Mouse (Mus musculus) bone marrow macrophage, adult 2 months (primary cell): ENCODE data around the gene Hnf1a. TPM values are rescaled to one million over a fixed set of nuclear protein-coding genes. Genes with fewer than 3 reads are reported as not detected.
"Not testable (repeated sequence)": the region's sequence is repeated elsewhere in the genome, so short reads cannot be mapped to it uniquely, and the experiment has no call there.

Source experiments
- H3K27ac ChIP-seq: 2 replicates; pipeline ENCODE4 v1.5.1; 2012; ENCODE audit warnings: low read depth, low read length; ENCODE audit not compliant: insufficient read depth
- H3K4me1 ChIP-seq: 2 replicates; pipeline ENCODE4 v1.6.1; 2012; ENCODE audit warnings: low read length; ENCODE audit not compliant: control insufficient read depth, insufficient read depth
- H3K4me3 ChIP-seq: 2 replicates; pipeline ENCODE4 v1.5.1; 2012; ENCODE audit warnings: mild to moderate bottlenecking, low read length, moderate library complexity; ENCODE audit not compliant: insufficient read depth
- CTCF ChIP-seq: IDR thresholded peaks from 2 replicates; pipeline ENCODE4 v1.5.1; 2012; ENCODE audit warnings: low read depth, mild to moderate bottlenecking, low read length, moderate library complexity
- POLR2A ChIP-seq: IDR thresholded peaks from 2 replicates; pipeline ENCODE4 v1.6.1; 2012; ENCODE audit warnings: mild to moderate bottlenecking, low read depth, low read length, borderline replicate concordance
- polyA plus RNA-seq: library from polyadenylated mRNA; stranded (reverse); fragments of >200 nt; gene quantifications from 2 replicates; pipeline ENCODE4 v1.2.4, GENCODE M21; 2012; ENCODE audit not compliant: missing spikeins, insufficient read depth, insufficient read length

Hnf1a gene
- polyA plus RNA-seq, 1 experiment = not detected

DNA sequence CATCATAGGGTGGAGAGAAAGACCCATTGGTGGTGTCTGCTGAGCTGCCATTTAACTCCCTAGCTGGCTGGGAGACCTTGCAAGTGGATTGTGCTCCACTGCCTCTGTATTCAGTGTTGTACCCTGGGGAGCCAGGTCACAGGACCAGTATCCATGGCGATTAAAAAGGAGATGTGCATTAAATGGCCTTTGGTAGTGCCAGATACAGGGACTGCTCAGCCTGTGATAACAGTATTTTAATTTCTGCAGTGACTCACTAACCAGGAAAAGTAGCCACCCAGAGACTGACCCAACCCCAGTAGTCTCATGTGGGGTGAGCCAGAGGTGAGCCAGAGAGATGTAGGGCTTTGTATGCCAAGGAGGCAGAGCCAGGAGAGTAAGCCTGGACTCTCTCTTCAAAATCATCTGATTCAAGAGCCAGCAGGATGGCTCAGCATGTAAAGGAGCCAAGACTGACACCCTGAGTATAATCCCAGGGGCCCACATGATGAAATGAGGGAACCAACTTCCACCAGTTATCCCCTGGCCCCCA is 44.7 kb downstream of the Hnf1a start:
- Histone ChIP-seq H3K4me3 (no peak overlapping the region), H3K27ac (no peak overlapping the region), H3K4me1 (peaks cover 11% of the 10 kb centered on the region)
- TF ChIP-seq CTCF (no peak), POLR2A (no peak)

DNA sequence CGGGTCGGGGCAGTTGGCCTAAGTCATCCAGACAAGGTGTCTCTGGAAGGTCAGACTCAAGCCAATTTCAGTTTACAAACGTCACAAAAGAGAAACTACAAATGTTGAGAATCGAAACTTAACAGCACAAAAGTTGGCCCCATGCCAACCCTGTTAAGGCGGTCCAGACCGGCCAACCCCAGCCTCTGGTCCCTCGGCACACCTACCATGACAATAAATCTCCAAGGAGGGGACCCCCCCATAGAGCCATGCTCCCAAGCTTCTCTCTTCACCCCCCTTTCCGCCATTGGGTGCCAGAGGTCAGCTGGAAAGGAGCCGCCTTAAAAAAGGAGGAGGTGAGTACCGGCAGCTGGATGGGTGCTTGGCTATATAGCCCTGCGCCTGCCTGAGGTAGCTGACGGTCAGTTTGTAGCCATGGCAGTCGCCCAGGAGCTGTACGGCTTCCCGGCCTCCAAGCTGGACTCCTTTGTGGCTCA is 47.9 kb downstream of the Hnf1a start, which contains the start of gene Oasl1:
TSS of gene Oasl1 (plus strand) at position 243 of the 476 bp plus-strand sequence.
- H3K27ac ChIP-seq = peak within 1 kb of the TSS; percentile 43
- peaks cover 13% of the 10 kb centered on the region for H3K4me1 ChIP-seq
- TF ChIP-seq POLR2A = no peak
- TF ChIP-seq CTCF = no peak
- H3K4me3 ChIP-seq = peak within 1 kb of the TSS; percentile 31

DNA sequence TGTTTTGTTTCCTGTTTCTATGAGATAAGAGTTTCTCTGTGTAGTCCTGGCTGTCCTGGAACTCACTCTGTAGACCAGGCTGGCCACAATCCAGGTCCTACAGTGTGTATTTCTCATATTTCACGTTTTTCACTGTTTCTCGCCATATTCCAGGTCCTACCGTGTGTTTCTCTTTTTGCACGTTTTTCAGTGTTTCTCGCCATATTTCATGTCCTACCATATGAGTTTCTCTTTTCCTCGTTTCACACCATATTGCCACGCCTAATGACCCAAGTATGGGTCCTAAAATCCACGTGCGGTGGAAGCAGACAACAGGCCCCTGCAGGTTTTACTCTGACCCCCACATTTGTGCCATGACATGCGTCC is 48.5 kb downstream of the Hnf1a start:
- Histone ChIP-seq H3K27ac (peak overlapping the region; percentile 43), H3K4me3 (no peak overlapping the region), H3K4me1 (peaks cover 17% of the 10 kb centered on the region)
- TF ChIP-seq POLR2A (no peak), CTCF (no peak)

DNA sequence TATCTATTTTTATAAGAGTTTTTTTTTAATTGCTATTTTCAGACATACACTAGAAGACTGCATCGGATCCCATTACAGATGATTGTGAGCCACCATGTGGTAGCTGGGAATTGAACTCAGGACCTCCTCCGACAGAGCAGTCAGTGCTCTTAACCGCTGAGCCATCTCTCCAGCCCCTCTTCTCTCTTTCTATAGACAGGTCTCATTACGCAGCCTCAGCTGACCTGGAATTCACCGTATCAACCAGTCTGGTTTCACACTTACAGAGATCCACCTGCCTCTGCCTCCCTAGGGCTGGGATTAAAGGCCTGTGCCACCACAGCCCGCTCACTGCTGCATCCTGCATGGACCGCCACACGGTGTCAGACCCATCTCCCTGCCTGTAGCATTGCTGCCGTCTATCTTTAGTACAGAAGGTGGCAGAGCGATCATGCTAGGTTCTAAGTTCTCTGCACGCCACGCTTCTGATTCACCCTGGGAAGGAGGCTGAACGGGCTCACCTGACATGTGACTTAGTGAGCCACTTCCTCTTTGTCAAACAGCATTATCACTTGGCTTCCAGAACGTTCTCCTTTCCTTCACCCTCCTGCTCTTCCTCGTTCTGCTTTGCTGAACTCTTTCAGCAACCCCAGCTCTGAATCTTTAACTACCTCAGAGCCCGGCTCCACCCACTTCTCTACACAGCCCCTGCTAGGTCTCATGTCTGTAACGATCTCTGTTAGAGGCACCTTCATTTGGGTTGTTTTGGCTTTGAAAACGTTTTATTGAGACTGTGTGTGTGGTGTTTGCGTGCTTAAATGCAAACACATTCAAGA is 49.1 kb downstream of the Hnf1a start:
- TF ChIP-seq POLR2A (no peak), CTCF (no peak)
- peaks cover 22% of the 10 kb centered on the region for H3K4me1 ChIP-seq
- peak overlapping the region; percentile 43 for H3K27ac ChIP-seq
- H3K4me3 ChIP-seq = no peak overlapping the region

DNA sequence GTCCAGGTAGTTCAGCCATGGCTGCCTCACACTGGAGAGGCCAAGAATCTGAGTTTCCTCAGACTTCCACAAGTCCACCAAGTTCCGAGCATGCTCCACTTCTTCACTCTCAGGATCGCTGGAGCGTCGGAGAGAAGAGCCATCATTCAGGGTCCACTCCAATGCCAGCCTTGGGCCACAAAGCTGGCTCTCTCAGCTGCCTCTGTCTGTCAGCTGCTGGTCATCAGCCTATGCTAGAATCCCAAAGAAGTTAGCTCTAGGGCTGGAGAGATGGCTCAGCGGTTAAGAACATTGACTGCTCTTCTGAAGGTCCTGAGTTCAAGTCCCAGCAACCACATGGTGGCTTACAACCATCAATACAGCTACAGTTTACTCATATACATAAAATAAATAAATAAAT is 53.5 kb downstream of the Hnf1a start:
- not testable (repeated sequence) for H3K4me3 ChIP-seq, H3K27ac ChIP-seq
- H3K4me1 ChIP-seq = peaks cover 32% of the 10 kb centered on the region

DNA sequence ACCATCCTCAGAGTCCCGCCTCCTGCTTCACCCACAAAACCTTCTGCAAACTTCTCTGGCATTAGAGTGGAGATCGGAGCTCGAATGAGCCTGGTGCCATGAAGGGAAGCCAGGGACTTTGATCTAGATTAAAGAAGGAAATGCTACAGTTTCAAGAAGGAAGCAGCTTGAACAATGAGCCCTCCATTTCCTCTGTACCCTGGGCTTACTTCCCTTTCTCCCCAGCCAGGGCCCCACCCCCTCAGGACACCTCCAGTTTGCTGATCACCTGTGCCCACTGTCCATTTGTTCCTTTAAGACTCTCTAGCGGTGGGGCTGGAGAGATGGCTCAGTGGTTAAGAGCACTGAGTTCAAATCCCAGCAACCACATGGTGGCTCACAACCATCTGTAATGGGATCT is 54.1 kb downstream of the Hnf1a start:
- Histone ChIP-seq H3K4me3 (peak overlapping the region; percentile 2; the same call in 1 of the 2 replicates), H3K27ac (peak overlapping the region; percentile 73), H3K4me1 (peaks cover 28% of the 10 kb centered on the region)
- TF ChIP-seq POLR2A (no peak), CTCF (no peak)

DNA sequence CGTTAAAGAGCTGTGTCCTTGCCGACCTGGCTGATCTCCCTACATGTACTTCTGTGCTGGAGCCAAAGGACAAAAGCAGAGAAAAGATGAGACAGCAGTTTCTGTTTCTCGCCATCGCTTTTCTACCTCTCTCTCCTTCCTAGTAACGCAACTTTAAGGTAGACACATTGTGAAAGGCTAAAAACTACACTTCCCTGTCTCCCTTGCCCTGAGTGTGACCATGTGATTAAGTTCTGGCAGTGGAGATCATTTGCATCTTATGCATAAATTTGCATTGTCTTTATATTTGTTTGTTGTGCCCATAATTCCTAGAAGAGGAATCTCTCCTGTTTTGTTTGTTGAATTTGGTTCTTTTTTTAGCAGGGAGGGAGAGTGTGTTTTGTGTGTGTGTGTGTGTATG is 55.0 kb downstream of the Hnf1a start:
- Histone ChIP-seq H3K27ac (no peak overlapping the region), H3K4me3 (no peak overlapping the region), H3K4me1 (peaks cover 25% of the 10 kb centered on the region)
- TF ChIP-seq CTCF (no peak), POLR2A (no peak)

DNA sequence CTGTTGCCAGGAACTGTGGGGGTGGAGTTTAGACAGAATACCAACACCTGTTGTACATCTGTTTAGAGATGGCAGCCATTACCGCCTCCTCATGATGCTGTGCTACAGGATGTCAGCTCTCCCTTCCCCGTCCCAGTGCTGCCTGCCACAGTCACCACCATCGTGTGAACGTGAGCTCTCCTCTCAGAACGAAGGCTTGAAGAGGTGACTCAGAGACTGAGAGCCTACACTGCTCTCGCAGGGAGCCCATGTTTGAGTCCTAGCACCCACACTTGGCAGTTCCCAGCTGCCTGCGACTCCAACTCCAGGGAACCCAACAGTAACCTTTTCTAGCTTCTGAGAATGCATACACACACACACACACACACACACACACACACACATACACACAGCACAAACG is 56.0 kb downstream of the Hnf1a start:
- TF ChIP-seq POLR2A = no peak
- no peak for TF ChIP-seq CTCF
- Histone ChIP-seq H3K4me3 (no peak overlapping the region), H3K4me1 (peaks cover 23% of the 10 kb centered on the region)

DNA sequence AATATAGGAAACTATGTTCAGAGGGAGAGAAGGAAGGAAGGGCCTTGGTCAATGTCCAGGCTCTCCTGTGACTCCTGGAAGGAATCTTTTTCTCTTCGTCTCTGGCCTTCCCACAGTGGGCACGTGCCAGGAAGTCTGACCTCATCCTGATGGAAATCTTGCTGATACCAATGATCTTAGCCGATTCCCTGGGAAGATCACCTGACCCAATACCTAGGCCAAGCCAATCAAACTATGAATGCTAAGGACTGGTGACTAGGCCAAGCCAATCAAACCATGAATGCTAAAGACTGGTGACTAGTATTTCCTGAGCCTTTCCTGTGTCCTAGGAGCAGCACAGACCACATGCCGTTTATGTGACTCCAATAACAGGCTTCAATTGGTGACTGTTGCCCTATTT is 57.2 kb downstream of the Hnf1a start:
- Histone ChIP-seq H3K27ac (no peak overlapping the region), H3K4me3 (no peak overlapping the region), H3K4me1 (peaks cover 23% of the 10 kb centered on the region)
- no peak for TF ChIP-seq POLR2A
- no peak for TF ChIP-seq CTCF

More for the DNA sequence above, 56.0 kb downstream of the Hnf1a start:
- no peak overlapping the region for H3K27ac ChIP-seq

DNA sequence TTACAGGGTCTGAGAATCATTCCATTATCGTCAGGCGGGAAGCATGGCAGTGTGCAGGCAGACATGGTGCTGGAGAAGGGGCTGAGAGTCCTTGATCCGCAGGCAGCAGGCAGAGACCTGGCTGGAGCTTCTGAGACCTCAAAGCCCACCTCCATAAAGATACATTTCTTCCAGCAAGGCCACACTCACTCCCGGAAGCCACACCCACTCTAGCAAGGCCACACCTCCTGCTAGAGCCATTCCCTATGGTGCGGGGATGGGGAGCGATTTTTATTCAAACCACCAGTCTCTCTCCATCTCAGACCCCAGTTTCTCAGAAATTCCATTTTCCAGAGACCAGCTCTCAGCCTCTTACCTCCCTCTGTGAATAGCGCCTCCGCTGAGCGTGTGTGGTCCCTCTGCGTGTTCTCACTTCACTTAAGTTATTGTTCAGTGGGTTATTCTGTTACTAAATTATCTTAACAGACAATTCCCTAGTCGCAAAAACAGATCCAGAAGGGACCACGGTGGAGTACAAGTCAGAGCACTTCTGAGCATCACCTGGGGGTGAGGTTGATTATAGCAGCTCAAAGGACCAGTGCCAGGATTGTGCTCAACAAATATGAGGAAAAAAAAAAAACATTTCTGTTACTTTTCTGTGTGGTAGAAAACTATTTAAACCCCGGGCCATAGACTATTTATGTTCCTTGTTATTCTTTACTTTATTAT is 62.1 kb downstream of the Hnf1a start:
- H3K4me1 ChIP-seq = peaks cover 4% of the 10 kb centered on the region
- no peak overlapping the region for H3K4me3 ChIP-seq
- TF ChIP-seq POLR2A = no peak
- no peak for TF ChIP-seq CTCF
- H3K27ac ChIP-seq = no peak overlapping the region
